Mouse (Mus musculus): ENCODE data around the gene Ceacam20.

The Ceacam20 gene

GRCm38 (mm10) chr7:19964985-19965579 is at the start of gene Ceacam20:
Gene Ceacam20 (plus strand): TSS chr7:19965412.
- no peak for DNase-seq (ENCODE audit: low read depth, low spot score)

- DNase-seq (ENCODE audit: low read depth, low spot score) = no peak
Observed at GRCm38 (mm10) chr7:19920166-19920505, 45.1 kb upstream of the Ceacam20 start.

GRCm38 (mm10) chr7:19920506-19921261 is 44.5 kb upstream of the Ceacam20 start, which contains the start of gene Pvr:
Gene Pvr (minus strand): TSS chr7:19921160.
- peak; percentile 93 for DNase-seq (ENCODE audit: low read depth, low spot score)

GRCm38 (mm10) chr7:19923354-19923753 is 41.9 kb upstream of the Ceacam20 start:
- no peak for DNase-seq (ENCODE audit: low read depth, low spot score)

- peak; percentile 21 for DNase-seq (ENCODE audit: low read depth, low spot score)
Observed at GRCm38 (mm10) chr7:19923797-19924196, 41.4 kb upstream of the Ceacam20 start.

- DNase-seq (ENCODE audit: low read depth, low spot score) = peak; percentile 77
Observed at GRCm38 (mm10) chr7:19925376-19925775, 39.8 kb upstream of the Ceacam20 start.

GRCm38 (mm10) chr7:19926849-19927480 is 38.2 kb upstream of the Ceacam20 start:
- no peak for DNase-seq (ENCODE audit: low read depth, low spot score)

GRCm38 (mm10) chr7:19928486-19928885 is 36.7 kb upstream of the Ceacam20 start:
- DNase-seq (ENCODE audit: low read depth, low spot score) = no peak

GRCm38 (mm10) chr7:19930481-19930880 is 34.7 kb upstream of the Ceacam20 start:
- peak; percentile 22 for DNase-seq (ENCODE audit: low read depth, low spot score)

- peak; percentile 50 for DNase-seq (ENCODE audit: low read depth, low spot score)
Observed at GRCm38 (mm10) chr7:19932133-19932876, 32.9 kb upstream of the Ceacam20 start.

- DNase-seq (ENCODE audit: low read depth, low spot score) = peak; percentile 93
Observed at GRCm38 (mm10) chr7:19932877-19933809, 32.1 kb upstream of the Ceacam20 start.

- DNase-seq (ENCODE audit: low read depth, low spot score) = no peak
Observed at GRCm38 (mm10) chr7:19935171-19935751, 30.0 kb upstream of the Ceacam20 start.

- DNase-seq (ENCODE audit: low read depth, low spot score) = no peak
Observed at GRCm38 (mm10) chr7:19935961-19936360, 29.3 kb upstream of the Ceacam20 start.

GRCm38 (mm10) chr7:19937229-19937821 is 27.9 kb upstream of the Ceacam20 start:
- no peak for DNase-seq (ENCODE audit: low read depth, low spot score)

- peak; percentile 30 for DNase-seq (ENCODE audit: low read depth, low spot score)
Observed at GRCm38 (mm10) chr7:19939555-19940235, 25.5 kb upstream of the Ceacam20 start.

GRCm38 (mm10) chr7:19940256-19940655 is 25.0 kb upstream of the Ceacam20 start:
- DNase-seq (ENCODE audit: low read depth, low spot score) = no peak

GRCm38 (mm10) chr7:19944709-19945108 is 20.5 kb upstream of the Ceacam20 start:
- no peak for DNase-seq (ENCODE audit: low read depth, low spot score)

- DNase-seq (ENCODE audit: low read depth, low spot score) = no peak
Observed at GRCm38 (mm10) chr7:19945201-19945600, 20.0 kb upstream of the Ceacam20 start.

- DNase-seq (ENCODE audit: low read depth, low spot score) = no peak
Observed at GRCm38 (mm10) chr7:19945821-19946515, 19.2 kb upstream of the Ceacam20 start.
